Mouse (Mus musculus): ENCODE data around the gene Ehbp1l1. TPM values are rescaled to one million over a fixed set of nuclear protein-coding genes. Genes with fewer than 3 reads are reported as not detected.
"Not testable (repeated sequence)": the region's sequence is repeated elsewhere in the genome, so short reads cannot be mapped to it uniquely, and the experiment has no call there.

Gene Ehbp1l1
- polyA plus RNA-seq, 1 experiment from 2014 or later, result 80.1 TPM

DNA sequence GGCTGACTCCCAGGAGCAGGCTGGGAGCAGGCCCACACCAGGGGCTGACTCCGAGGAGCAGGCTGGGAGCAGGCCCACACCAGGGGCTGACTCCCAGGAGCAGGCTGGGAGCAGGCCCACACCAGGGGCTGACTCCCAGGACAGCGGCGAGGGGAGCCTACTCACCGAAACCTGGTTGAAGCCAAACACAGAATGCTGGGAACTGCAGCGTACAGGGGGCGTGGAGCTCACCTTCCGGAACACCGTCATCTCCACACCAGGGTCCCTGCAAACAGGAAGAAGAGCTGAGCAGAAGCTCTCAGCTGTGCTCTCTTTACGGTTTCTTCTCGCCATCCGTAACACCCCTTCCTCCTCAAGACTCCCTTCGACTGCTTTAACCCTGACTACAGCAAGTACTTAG lies 39.2 kb downstream of the Ehbp1l1 start:
- H3K4me3 ChIP-seq (ENCODE audit: inconsistent target), result not testable (repeated sequence)

DNA sequence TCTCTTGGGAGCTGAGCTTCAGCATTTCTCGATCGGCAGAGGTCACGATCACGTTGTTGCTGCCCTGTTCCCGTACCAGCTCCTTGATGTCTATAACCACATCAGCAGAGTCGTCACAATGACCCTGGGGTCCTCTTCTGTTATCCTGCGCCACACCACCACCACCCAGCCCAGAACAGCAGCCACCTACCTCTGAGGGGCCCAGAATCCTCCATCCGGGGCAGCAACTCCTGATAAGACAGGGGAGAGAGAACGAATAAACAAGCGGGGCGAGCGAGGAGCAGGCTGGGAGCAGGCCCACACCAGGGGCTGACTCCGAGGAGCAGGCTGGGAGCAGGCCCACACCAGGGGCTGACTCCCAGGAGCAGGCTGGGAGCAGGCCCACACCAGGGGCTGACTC lies 39.7 kb downstream of the Ehbp1l1 start:
- WGBS (ENCODE audit: missing documents), result 95% methylated on average over 8 of the region's 13 CpGs
- peaks cover 43% of the 10 kb centered on the region for H3K36me3 ChIP-seq (ENCODE audit: inconsistent target)
- peaks cover 42% of the 10 kb centered on the region for H3K79me2 ChIP-seq (ENCODE audit: inconsistent target)
- H3K4me3 ChIP-seq (ENCODE audit: inconsistent target), result no peak overlapping the region
- no peak overlapping the region for H3K27ac ChIP-seq

More for the DNA sequence above, 39.2 kb downstream of the Ehbp1l1 start:
- peaks cover 47% of the 10 kb centered on the region for H3K79me2 ChIP-seq (ENCODE audit: inconsistent target)
- WGBS (ENCODE audit: missing documents), result 95% methylated on average over 8 of the region's 12 CpGs
- peaks cover 38% of the 10 kb centered on the region for H3K36me3 ChIP-seq (ENCODE audit: inconsistent target)
- not testable (repeated sequence) for H3K27ac ChIP-seq

DNA sequence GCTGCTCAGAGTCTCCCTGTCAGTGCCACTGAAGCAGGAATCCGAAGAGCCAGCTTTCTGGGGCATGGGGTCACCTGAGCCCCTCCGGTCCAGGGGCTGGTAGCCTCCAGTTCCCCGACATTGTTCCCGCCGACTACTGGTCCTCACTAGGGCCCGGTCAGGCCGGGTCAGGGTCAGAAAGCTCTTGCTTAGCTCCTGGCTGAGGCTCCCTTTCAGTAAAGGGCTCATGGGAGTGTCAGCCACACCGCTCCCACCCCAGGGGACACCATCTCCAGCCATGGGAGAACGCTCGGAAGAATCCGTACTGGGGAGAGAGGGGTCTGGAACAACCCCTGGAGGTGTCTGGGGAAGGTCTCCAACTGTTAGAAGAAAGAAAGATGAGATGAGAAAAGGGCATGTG lies 40.3 kb downstream of the Ehbp1l1 start:
- WGBS (ENCODE audit: missing documents), result 94% methylated on average over 11 of the region's 11 CpGs
- H3K36me3 ChIP-seq (ENCODE audit: inconsistent target), result peaks cover 49% of the 10 kb centered on the region
- H3K4me3 ChIP-seq (ENCODE audit: inconsistent target), result no peak overlapping the region
- peaks cover 36% of the 10 kb centered on the region for H3K79me2 ChIP-seq (ENCODE audit: inconsistent target)
- no peak overlapping the region for H3K27ac ChIP-seq

DNA sequence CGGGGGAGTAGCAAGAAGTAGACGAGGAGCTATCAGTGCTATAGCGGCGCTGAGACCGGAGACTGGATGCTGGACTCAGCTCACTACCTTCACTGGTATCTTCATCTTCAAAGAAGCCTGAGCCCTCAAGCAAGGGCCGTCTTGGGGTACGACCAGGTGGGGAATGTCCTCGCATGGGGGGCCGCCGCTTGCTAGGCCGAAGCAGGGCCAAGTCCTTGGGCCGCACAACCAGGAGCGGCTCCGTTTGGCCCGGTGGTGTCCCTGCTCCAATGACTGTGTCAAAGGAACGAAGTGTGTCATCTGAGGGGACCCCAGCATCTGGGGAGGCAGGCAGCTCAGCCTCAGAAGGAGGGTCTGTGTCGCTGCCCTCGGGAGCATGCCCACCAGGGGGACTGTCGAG lies 40.7 kb downstream of the Ehbp1l1 start:
- Histone ChIP-seq H3K4me3 (ENCODE audit: inconsistent target) (no peak overlapping the region), H3K27ac (no peak overlapping the region), H3K36me3 (ENCODE audit: inconsistent target) (peaks cover 53% of the 10 kb centered on the region), H3K79me2 (ENCODE audit: inconsistent target) (peaks cover 32% of the 10 kb centered on the region)
- WGBS (ENCODE audit: missing documents), result 94% methylated on average over 19 of the region's 19 CpGs

DNA sequence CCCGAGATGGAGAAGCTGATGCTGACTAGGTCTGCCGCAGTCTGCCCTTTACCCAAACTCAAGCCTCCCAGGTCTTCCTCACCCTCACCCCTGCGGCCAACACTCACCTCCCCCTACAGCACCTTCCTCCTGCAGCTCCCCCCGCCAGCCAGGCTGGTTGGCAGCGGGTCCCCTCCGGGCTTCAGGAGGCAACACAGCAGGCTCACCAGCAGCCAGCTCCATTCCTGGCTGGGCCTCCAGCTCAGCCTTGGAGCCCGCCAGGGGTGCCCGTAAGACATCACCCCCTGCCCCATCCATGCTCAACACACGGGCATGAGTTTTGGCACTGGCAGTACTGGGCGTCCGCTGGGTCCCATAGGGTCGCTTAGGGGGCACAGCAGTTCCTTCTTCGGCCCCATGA lies 41.1 kb downstream of the Ehbp1l1 start:
- WGBS (ENCODE audit: missing documents), result 94% methylated on average over 12 of the region's 13 CpGs
- Histone ChIP-seq H3K4me3 (ENCODE audit: inconsistent target) (no peak overlapping the region), H3K79me2 (ENCODE audit: inconsistent target) (peaks cover 27% of the 10 kb centered on the region), H3K36me3 (ENCODE audit: inconsistent target) (peaks cover 57% of the 10 kb centered on the region), H3K27ac (no peak overlapping the region)

DNA sequence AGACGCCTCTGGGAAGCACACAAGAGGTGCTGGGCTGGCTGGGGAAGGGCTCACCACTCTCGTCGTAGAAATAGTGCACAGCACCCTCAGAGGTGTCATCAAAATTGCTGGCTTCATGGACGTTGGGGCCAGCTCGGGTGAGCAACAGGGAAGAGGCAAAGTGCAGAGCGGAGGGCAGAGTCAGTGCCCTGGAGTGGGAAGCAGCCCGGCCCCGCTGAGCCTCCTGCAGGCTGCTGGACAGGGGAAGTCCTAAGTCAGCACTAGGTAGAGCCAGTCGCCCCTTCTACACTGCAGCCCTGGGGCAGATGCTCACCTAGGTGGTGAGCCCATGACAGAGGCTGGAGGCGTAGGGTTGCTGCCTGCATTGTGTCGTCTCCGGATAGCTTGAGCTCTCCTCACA lies 41.9 kb downstream of the Ehbp1l1 start:
- Histone ChIP-seq H3K79me2 (ENCODE audit: inconsistent target) (peaks cover 23% of the 10 kb centered on the region; the same call in 1 of the 2 replicates), H3K27ac (no peak overlapping the region), H3K4me3 (ENCODE audit: inconsistent target) (no peak overlapping the region), H3K36me3 (ENCODE audit: inconsistent target) (peaks cover 64% of the 10 kb centered on the region)
- 96% methylated on average over 12 of the region's 12 CpGs for WGBS (ENCODE audit: missing documents)

DNA sequence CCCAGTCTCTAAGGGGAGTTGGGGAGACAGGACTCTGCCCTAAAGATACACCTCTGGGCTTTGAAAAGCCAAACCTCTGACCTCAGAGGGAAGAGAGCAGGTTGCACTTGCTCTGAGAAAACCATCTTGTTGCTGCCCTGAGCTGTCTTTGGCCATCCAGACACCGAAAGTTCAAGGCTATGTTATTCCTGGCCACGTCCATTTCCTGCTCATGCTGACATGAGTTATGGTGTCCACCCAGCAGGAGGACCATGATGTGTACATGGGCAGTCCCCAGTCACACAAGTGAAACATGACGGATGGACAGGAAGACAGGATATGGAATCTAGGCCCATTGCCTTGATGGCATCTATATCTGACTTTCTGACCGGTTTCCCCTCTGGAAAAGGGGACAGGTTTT lies 45.7 kb downstream of the Ehbp1l1 start:
- peaks cover 3% of the 10 kb centered on the region; the same call in 1 of the 2 replicates for H3K79me2 ChIP-seq (ENCODE audit: inconsistent target)
- H3K36me3 ChIP-seq (ENCODE audit: inconsistent target), result peaks cover 87% of the 10 kb centered on the region
- no peak overlapping the region for H3K27ac ChIP-seq
- H3K4me3 ChIP-seq (ENCODE audit: inconsistent target), result no peak overlapping the region
- WGBS (ENCODE audit: missing documents), result 97% methylated on average over 4 of the region's 4 CpGs

DNA sequence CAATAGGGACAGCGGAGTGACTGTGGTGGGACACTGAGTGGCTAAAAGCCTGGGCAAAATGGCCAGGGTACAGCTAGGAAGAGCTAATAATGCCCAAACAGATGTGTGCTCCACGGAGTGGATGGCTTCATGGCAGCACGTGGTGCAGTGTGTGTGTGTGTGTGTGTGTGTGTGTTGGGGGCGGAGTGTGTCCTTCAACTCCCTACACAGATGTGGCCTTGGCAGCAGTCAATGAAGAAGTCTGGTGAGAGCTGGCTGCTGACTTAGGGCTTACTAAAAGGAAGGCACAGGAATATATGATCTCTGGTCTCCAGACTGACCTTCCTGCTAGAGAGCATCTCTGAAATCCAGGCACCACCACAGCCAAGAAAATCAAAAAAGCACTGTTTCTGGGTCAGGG lies 57.7 kb downstream of the Ehbp1l1 start:
- Histone ChIP-seq H3K27ac (no peak overlapping the region), H3K79me2 (ENCODE audit: inconsistent target) (peaks cover under 1% of the 10 kb centered on the region; the same call in 1 of the 2 replicates), H3K36me3 (ENCODE audit: inconsistent target) (peaks cover 73% of the 10 kb centered on the region), H3K4me3 (ENCODE audit: inconsistent target) (no peak overlapping the region)
- 91% methylated on average over 4 of the region's 4 CpGs for WGBS (ENCODE audit: missing documents)

DNA sequence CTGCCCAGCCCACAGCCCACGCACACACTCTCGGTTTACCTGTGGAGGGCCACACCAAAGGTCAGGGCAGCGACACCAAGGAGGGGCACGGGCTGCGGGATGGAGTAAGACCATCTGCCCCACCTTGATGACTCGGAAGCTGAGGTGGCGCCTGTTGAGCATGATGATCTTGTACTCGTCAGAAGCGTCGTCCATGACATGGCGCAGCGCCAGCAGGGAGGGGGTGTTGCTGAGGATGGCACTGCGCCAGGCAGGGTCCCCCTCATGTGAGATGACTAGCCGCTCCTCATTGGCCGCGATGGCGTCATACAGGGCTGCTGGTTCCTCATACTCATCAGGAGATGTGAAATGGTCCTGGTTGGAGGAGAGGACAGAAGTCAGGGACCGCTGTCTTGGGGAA lies 59.7 kb downstream of the Ehbp1l1 start:
- Histone ChIP-seq H3K36me3 (ENCODE audit: inconsistent target) (peaks cover 53% of the 10 kb centered on the region), H3K27ac (no peak overlapping the region), H3K4me3 (ENCODE audit: inconsistent target) (no peak overlapping the region), H3K79me2 (ENCODE audit: inconsistent target) (peaks cover 21% of the 10 kb centered on the region)
- 94% methylated on average over 18 of the region's 18 CpGs for WGBS (ENCODE audit: missing documents)

DNA sequence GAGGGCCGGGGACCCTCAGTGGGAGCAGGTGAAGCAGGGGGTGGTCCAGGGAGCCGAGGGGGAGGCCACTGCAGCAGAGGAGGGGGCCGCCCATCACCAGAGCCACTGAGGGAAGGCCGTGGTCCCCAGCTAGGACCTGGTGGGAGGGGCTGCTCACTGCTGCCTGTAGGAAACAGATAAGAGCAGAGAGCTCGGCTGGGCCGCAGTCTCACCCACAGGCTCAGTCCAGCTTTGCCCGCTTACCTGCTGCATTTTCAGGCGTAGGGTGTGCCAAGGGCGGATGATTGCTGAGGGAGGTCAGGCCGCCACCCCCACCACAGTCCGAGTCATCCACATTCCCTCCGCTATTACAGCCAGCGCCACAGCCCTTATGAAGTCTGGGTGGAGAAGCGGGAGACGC lies 60.7 kb downstream of the Ehbp1l1 start:
- 95% methylated on average over 14 of the region's 15 CpGs for WGBS (ENCODE audit: missing documents)
- no peak overlapping the region for H3K4me3 ChIP-seq (ENCODE audit: inconsistent target)
- H3K79me2 ChIP-seq (ENCODE audit: inconsistent target), result peaks cover 30% of the 10 kb centered on the region
- H3K27ac ChIP-seq, result no peak overlapping the region
- H3K36me3 ChIP-seq (ENCODE audit: inconsistent target), result peaks cover 48% of the 10 kb centered on the region; the same call in 1 of the 2 replicates

DNA sequence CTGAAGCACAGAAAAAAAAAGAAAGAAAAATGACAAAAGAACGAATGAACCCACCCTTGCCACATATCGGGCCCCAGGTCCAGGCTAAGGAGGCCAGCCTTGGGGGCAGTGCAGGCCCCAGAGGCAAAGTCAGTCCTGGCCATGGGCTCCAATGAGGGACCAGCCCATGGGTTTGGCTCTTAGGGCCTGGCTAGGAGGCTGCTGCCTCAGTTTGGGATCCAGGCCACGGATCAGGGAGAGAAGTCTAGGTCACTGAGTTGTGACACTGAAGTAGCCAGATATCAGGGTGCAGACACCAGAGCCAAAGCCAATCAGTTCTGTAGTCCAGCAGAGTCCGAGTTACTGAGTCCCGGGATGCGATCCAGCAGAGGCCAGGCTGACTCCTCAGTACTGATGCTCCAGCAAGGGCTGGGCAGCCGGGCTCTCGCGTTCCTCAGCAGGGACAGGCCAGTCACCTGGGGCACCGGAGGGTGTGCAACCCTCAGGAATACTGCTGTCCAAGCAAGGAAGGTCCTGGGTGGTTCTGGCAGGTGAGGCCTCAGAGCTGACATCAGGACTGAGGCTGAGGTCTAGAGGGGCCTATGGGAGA lies 61.4 kb downstream of the Ehbp1l1 start:
- no peak overlapping the region for H3K27ac ChIP-seq
- H3K36me3 ChIP-seq (ENCODE audit: inconsistent target), result peaks cover 44% of the 10 kb centered on the region; the same call in 1 of the 2 replicates
- WGBS (ENCODE audit: missing documents), result 93% methylated on average over 10 of the region's 10 CpGs
- H3K79me2 ChIP-seq (ENCODE audit: inconsistent target), result peaks cover 37% of the 10 kb centered on the region
- H3K4me3 ChIP-seq (ENCODE audit: inconsistent target), result no peak overlapping the region

DNA sequence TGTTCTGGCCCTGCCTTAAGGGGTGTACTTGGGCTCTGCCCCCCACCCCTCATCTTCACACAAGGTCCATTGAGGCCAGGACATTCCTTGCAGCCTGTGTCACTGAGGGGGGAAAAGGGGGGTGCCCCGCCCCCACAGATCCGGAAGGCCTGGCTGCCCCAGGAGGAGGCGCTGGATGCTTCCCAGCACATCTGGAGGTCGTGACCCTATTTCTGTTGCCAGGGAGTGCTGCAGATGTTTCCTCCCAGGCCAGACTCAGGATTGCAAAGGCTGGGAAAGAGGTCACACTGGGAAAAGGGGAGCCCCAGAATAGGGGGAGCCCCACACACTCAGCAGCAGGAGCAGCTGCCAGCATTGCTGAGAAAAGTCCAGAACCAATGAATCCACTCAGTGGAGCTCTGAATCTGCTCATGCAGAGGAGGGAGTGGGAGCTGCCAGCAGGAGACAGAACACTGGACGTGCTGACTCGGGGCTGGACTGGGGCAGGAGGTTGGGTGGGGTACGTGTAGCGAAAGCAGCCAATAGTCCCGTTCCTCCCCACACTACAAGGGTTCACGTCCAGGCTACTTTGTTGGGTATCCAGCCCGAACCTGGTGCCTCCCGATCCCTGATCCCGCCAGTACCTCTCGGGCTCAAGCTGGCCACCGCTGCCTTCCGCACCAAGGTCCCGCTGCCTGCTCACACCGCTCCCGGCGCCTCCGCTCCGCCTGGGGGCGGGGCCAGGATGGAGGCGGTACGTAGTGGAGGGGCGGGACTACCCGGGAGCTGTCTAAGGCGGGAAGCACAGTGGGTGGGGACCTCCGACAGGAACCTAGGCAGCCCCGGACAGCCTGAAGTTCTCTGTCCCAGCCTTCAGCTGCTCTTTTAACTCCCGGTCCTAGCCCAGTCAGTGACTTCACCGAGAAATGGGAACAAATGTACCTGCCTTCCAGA lies 62.9 kb downstream of the Ehbp1l1 start, which contains the start of gene Sipa1:
Sipa1 (minus strand) TSS at position 727 of the 933 bp plus-strand sequence.
- Histone ChIP-seq H3K4me3 (ENCODE audit: inconsistent target) (peak within 1 kb of the TSS; percentile 90), H3K79me2 (ENCODE audit: inconsistent target) (peaks cover 38% of the 10 kb centered on the region), H3K36me3 (ENCODE audit: inconsistent target) (peaks cover 43% of the 10 kb centered on the region; the same call in 1 of the 2 replicates), H3K27ac (peak within 1 kb of the TSS; percentile 88)
- 0% methylated on average over 32 of the region's 32 CpGs for WGBS (ENCODE audit: missing documents)

DNA sequence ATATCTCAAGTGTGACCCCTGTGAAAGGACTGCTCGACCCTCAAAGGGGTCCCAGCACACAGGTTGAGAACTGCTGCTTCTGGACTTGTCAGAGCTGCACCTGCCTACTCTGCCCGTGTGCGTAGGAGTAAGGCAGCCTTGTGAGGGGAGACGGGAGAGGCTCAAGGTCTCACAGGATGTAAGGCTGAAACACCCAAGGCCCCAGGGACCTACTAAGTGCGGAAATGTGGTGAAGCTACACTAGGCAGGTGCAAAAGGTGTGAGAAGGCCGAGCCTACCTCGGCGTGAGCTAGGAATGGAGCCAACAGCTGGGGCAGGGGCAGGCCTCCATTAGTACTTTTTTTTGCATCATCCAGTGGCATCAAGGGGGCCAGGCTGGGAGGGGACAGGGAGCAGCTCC lies 63.8 kb downstream of the Ehbp1l1 start:
- WGBS (ENCODE audit: missing documents), result 40% methylated on average over 8 of the region's 8 CpGs
- Histone ChIP-seq H3K4me3 (ENCODE audit: inconsistent target) (peak overlapping the region; percentile 90), H3K79me2 (ENCODE audit: inconsistent target) (peaks cover 43% of the 10 kb centered on the region), H3K27ac (peak overlapping the region; percentile 88), H3K36me3 (ENCODE audit: inconsistent target) (peaks cover 43% of the 10 kb centered on the region)

DNA sequence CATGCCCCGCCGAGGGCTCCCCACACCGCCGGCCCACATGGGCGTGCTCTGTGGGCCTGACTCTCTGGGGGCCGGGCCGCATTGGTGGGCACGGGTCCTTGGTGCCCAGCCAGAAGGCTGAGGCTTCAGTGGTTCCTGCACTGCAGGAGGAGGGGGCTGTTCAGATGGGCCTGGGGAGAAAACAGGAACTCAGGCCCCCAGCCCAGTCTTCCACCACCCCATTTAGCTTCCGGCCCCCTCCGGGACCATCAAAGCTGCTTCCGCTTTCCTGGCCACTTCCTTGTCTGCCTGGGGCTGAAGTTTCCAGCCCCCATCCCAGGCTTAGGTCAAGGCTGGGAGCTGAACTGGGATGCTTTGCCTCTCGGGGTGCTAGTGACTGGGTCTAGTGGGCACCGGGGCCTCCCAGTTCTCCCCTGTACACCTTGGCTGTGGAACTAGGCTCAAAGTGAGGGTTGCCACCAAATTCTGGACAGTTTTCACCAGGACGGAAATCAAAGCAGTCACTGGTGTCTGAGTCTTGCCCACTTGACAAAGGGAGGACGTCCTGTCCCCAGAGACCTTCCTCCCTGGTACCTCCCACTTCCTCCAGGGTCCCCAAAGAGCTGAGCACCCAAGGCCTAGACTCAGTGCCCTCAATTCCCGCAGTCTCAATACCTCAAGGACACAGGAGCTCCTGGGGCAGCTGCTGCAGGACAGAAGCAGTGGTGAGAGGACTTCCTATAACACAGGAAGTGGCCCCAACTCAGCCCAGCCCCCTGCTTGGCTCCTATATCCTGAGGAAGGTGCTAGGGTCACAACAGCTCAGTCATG lies 65.0 kb downstream of the Ehbp1l1 start:
- 1% methylated on average over 14 of the region's 16 CpGs for WGBS (ENCODE audit: missing documents)
- Histone ChIP-seq H3K79me2 (ENCODE audit: inconsistent target) (peaks cover 44% of the 10 kb centered on the region), H3K4me3 (ENCODE audit: inconsistent target) (peak overlapping the region; percentile 90), H3K36me3 (ENCODE audit: inconsistent target) (peaks cover 41% of the 10 kb centered on the region), H3K27ac (peak overlapping the region; percentile 88)
